Comparison of ENCODE assay signal across 21 mouse cellular contexts in genomic region chr2:136416381-136416780, GRCm38 (mm10). TPM values are rescaled to one million over a fixed set of nuclear protein-coding genes. Genes with fewer than 3 reads are reported as not detected.
A peak's percentile ranks its signal among the peaks of the same experiment; 100 is the strongest.
DNase-seq lines count a peak whose midpoint lies in the region; ATAC-seq lines count a peak whose summit lies in the region.
"Had no signal": no experiment of that assay in that cellular context is flagged by ENCODE, and none has a peak within 500 bp of the region (broad histone marks: within the 10 kb centered on the region; RNA-seq: fewer than 3 reads in every experiment).

No protein-coding gene starts in this region.

- no peaks in the 10 kb centered on the region for H3K9me3 ChIP-seq in hindbrain, embryonic 12.5 days (replicated peaks)
- H3K9me3 ChIP-seq: limb, embryonic 10.5 days; lung, embryonic 15.5 days; neural tube, embryonic 13.5 days had no signal

- H3K36me3 ChIP-seq in hindbrain, embryonic 12.5 days = no peaks in the 10 kb centered on the region
- H3K36me3 ChIP-seq: limb, embryonic 10.5 days; lung, embryonic 15.5 days; neural tube, embryonic 13.5 days had no signal

- intact Hi-C loops in left cerebral cortex, postnatal 25 days (cut with DNase I) = loop anchor here (2.0 to 5.0 kb wide), 2 partner anchors 94 to 116 kb away; no protein-coding TSS in a partner anchor

- H3K4me3 ChIP-seq in hindbrain, embryonic 12.5 days = no peak overlapping the region
- H3K4me3 ChIP-seq: limb, embryonic 10.5 days; lung, embryonic 15.5 days; neural tube, embryonic 13.5 days had no signal

- peak; percentile 6 for DNase-seq in cerebellum, adult 9-11 months
- no peak for DNase-seq in cerebellum, adult 11-12 months
- no peak for DNase-seq in frontal cortex, postnatal 25 days (ENCODE audit: low spot score in 2 of 2)
- peak; percentile 54 for DNase-seq in right cerebral cortex, adult 18-20 months
- no peak for DNase-seq in right cerebral cortex, postnatal 14 days
- DNase-seq in left cerebral cortex, postnatal 25 days (ENCODE audit: low spot score in 2 of 2) = peak; percentile 26 to 91
- DNase-seq: gastrocnemius, postnatal 10 days; heart, adult 18-20 months; kidney, adult 18-20 months; kidney, postnatal 14 days had no signal

- H3K27me3 ChIP-seq in hindbrain, embryonic 12.5 days = no peaks in the 10 kb centered on the region
- H3K27me3 ChIP-seq: lung, embryonic 15.5 days; neural tube, embryonic 13.5 days had no signal

- H3K4me1 ChIP-seq in hindbrain, embryonic 12.5 days = no peaks in the 10 kb centered on the region
- H3K4me1 ChIP-seq: limb, embryonic 10.5 days; lung, embryonic 15.5 days; neural tube, embryonic 13.5 days had no signal

- ATAC-seq in frontal cortex, adult (ENCODE audit: low TSS enrichment) = peak; percentile 75
- no peak for ATAC-seq in hindbrain, embryonic 12.5 days (ENCODE audit: low FRiP score)

- no peak overlapping the region for H3K9ac ChIP-seq in hindbrain, embryonic 12.5 days
- H3K9ac ChIP-seq: lung, embryonic 15.5 days; neural tube, embryonic 13.5 days had no signal

- no peak overlapping the region for H3K27ac ChIP-seq in hindbrain, embryonic 12.5 days
- H3K27ac ChIP-seq: limb, embryonic 10.5 days; lung, embryonic 15.5 days; macrophage; neural tube, embryonic 13.5 days had no signal

- no peak overlapping the region for H3K4me2 ChIP-seq in hindbrain, embryonic 12.5 days (replicated peaks)
- H3K4me2 ChIP-seq: liver, embryonic 11.5 days; lung, embryonic 15.5 days; midbrain, embryonic 11.5 days; neural tube, embryonic 13.5 days had no signal

RNA-seq across cellular contexts. Expression of gene Pak7, which starts 28.6 kb away (rescaled TPM):
- 10 to 100 TPM; 42.3 to 50.3 TPM for total RNA-seq in left cerebral cortex, postnatal 25 days (2021)
- polyA plus RNA-seq in hindbrain, embryonic 12.5 days (2016; fragmentation: Nextera tagmentation; extraction: Ambion mirVana) = 22.7 and 25.0 TPM in 2 replicates
- total RNA-seq: hematopoietic stem cell, adult 5-6 weeks; MEL had no signal
- polyA plus RNA-seq: macrophage; small intestine, adult 2 months had no signal

Comparison
In these comparisons a context has a peak if more than half of its experiments do, and no peak if none do; other contexts are left out.
1. DNase-seq: peak in cerebellum, adult 9-11 months (single experiment), right cerebral cortex, adult 18-20 months (single experiment) and left cerebral cortex, postnatal 25 days (2 of 2); none in cerebellum, adult 11-12 months (single experiment), frontal cortex, postnatal 25 days (0 of 2) and right cerebral cortex, postnatal 14 days (single experiment).